Mouse (Mus musculus) cerebellum, postnatal 25 days (tissue): ENCODE results near the gene Rap2b.

Experiments
- DNase-seq, 2 experiments: peaks; one replicate each; pipeline ENCODE4 v3.0.0; 2021; ENCODE audit warnings: mixed read lengths in 2 of 2

Gene Rap2b

GRCm38 (mm10) chr3:61391564-61391963, 30.1 kb downstream of the Rap2b start:
- no peak for DNase-seq

- no peak for DNase-seq
These were observed 31.4 kb downstream of the Rap2b start for GRCm38 (mm10) chr3:61392881-61393280.

- DNase-seq = no peak
These were observed 32.1 kb downstream of the Rap2b start for GRCm38 (mm10) chr3:61393520-61393919.

GRCm38 (mm10) chr3:61395382-61395781, 33.9 kb downstream of the Rap2b start:
- no peak for DNase-seq

- DNase-seq = no peak
These were observed 35.3 kb downstream of the Rap2b start for GRCm38 (mm10) chr3:61396728-61397127.

GRCm38 (mm10) chr3:61400823-61401387, 39.5 kb downstream of the Rap2b start:
- no peak for DNase-seq

- no peak for DNase-seq
These were observed 45.5 kb downstream of the Rap2b start for GRCm38 (mm10) chr3:61406921-61407320.

- no peak for DNase-seq
These were observed 48.2 kb downstream of the Rap2b start for GRCm38 (mm10) chr3:61409683-61410082.

- no peak for DNase-seq
These were observed 54.4 kb downstream of the Rap2b start for GRCm38 (mm10) chr3:61415883-61416282.
